Mouse (Mus musculus) WW6 (cell line): ENCODE data around the gene Ssh1.

ENCODE experiments used
- DNase-seq: peaks from one replicate; pipeline ENCODE4 v3.0.0-alpha.2; 2013; ENCODE audit warnings: low read depth, low spot score

Ssh1 gene

DNA sequence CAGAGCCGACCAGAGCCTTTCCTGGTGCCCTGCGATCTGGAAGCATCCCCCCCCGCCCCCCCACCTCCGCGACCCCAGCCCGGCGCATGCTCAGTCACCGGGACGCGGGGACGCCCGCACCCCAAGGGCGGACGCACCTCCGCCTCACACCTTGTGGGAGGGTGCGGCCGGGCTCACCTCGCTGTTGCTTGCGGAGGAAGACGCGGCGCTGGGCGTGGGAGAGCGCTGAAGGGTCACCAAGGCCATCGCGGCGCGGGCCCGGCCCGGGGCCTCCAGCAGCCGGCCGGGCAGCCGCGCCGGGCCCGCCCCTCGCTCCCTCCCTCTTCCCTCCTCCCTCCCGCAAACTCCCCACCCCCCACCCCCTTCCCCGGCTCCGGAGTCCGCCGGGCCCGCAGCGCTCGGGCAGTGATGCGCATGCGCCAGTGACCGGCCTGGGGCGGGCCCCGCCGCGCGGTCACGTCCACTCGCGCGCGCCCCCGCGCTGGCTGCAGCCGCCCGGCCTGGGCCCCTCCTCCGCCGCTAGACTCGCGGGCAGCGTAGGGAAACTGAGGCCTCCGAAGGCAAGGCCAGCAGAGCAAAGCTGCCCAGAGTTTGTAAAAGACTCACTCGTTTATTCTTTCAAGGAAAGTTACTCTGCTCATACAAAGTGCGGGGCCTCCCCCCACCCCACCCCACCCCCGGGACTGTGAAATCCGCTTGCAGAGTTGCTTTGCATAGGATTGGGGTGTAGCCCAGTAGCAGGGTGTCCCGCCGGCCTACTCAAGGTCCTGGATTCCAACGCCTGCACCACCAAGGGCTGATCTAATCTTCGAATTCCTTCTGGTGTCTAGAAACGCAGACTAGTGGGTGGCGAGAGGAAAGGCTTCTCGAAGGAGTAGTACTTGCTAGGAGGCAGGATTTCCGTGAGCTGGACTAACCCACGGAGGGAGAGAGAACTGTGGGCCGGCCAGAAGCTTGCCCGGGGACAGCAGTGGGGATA lies at the start of gene Ssh1:
Ssh1 (minus strand) TSS at position 408 of the 979 bp plus-strand sequence.
- DNase-seq: no peak

DNA sequence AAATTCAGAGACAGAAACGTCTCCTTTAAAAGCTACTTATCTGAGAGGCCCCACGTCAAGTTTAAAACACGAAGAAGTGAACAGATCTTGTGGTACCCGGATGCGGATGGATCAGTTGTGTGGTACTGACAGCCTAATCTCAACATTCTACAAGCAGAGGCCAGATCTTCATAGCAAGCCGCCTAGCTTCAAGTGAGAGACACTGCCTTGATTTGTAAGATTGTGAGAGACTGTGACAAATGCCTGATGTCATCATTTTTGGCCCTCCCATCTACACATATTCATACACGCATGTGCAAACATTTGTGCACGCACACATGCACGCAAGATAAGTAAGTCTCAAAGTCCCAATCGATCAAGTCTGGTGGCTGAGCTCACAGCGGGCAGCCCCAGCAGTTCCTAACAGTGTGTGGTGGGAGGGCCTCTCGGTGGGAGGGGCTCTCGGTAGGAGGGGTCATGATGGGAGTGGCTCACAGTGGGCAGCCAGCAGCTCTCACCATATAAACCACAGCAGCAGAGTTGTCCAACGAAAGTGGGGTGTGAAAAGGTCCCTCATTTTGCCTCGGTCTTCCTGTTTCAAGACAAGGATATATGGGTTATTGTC lies 47.7 kb upstream of the Ssh1 start:
- no peak for DNase-seq

DNA sequence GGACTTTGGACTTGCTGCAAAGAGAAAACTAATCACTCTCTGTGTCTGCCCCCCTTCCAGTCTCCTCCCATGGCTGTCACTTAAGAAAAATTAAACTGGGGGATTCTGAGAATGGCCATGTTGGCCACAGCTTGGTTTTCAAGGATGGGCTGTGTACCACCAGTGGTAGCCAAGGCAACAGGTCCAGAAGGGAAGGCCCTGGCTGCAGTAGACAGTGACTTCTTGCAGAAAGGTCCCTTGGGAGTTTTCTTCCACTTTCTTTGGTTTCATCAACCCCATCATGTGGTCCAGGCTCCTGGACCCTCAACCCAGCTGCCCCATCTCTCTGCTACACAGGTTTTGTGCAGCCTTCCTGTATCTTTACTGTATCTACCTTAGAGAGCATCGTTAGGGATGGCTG lies 47.2 kb upstream of the Ssh1 start:
- DNase-seq: no peak

DNA sequence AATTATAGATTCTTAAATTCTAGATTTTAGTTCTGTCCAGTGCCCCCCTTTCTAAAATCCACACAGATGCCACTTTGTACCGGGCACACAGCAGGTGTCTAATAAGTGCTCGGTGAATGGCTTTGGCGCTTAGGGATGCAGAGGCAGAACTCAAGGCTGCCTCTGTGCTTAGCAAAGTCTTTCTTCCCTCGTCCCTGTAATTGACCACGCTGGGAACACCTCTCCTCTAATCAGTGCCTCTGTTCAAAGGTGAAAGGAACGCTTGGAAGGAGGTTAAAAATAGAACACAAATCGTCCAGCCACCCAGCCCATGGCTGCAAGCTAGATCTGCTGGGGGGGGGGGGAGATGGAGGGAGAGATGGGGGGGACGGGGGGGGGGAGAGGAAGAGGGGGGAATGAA lies 46.8 kb upstream of the Ssh1 start:
- DNase-seq: no peak

DNA sequence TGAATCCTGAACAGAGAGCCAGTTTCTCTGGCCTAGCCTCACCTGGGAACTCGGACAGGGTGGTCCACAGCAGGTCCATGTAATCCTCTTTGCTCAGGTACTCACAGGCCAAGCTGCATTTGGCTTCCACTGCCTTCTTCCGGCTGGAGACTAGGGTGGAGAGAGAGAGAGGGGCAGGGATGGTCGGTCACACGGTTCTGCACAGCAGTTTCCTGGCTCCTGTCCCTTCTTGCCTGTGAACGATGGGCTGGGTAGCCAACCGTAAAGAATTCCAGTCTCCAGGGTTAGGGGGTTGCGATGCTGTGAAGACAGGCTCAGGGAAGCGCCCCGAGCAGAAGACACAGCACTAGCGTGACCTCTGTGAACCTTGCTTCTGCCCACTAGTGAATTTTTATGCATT lies 41.4 kb upstream of the Ssh1 start:
- no peak for DNase-seq

DNA sequence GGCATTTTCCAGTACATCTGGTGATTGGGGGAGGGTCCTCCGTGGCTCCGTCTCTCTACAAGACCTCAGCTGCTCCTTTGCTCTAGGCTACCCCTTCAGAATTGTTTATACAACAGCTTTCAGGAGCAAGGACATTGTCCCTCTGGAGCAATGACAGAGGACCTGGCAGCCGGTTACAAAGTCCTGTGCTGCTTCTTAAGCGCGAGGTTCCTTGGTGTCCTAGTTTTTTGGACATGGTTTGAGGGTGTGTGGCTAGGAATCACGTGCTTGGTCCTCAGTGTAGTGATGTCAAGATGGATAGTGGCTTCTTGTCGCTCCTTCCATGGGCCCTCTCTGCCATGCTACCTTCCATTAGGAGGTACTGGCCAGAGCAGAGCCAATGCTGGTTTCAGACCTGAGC lies 40.7 kb upstream of the Ssh1 start:
- DNase-seq: no peak

DNA sequence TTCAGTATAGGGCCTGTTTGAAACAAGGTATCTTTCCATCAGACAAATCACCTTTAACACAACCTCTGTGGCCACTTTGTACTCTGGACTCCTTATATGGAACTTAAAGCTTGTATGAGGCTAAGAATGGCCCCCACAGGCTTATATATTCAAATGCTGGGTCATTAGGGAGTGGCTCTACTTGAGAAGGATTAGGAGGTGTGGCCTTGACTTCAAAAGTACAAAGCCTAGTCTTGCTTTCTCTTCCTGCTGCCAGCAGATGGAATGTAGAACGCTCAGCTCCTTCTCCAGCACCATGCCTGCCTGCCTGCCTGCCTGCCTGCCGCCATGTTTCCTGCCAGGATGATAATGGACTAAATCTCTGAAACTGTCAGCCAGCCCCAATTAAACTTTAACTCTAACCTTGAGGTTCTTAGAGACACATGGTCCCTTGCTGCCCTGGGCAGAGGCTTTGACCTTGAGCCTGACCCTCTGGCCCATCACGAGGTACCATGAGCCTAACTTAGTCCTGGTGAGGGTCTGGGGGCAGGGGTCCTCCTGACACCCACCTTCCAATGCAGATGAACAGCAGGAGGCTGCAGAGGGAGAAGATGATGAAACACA lies 38.6 kb upstream of the Ssh1 start:
- DNase-seq: no peak

DNA sequence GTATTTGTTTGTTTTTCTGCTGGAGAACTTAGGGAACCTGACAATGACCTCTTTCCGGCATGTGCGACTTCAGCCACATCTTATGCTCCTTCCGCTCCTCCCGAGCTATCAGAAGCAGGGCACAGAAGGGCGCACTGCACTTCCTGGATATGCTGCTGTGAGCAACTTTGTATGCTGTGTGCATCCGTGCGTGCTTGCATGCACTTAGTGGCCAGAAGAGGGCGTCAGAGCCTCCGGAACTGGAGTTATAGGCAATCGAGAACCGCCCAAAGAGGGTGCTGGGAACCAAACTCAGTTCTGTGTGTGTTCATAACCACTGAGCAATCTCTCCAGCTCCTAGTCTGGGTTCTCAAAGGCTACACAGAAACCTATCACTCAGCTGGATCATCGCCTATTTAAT lies 37.0 kb upstream of the Ssh1 start:
- DNase-seq: no peak

DNA sequence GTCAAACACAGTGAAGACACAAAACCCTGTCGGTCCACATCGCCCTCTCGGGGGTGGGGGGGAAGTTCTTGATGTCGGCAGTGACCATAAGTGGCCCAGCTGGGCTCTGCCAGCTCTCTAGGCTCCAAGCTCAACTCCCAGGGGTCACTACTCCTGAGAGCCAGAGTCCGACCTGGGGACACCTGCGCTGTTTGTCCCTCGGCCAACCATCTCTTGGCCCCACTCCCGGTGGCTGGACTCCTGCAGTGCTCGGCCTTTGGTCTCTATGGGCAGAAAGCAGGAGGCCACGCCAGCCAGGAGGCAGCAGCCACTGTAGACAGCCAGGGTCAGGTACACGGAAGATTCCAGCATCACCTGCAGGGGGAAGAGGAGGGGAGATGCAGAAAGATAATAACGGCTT lies 34.4 kb upstream of the Ssh1 start:
- DNase-seq: no peak

DNA sequence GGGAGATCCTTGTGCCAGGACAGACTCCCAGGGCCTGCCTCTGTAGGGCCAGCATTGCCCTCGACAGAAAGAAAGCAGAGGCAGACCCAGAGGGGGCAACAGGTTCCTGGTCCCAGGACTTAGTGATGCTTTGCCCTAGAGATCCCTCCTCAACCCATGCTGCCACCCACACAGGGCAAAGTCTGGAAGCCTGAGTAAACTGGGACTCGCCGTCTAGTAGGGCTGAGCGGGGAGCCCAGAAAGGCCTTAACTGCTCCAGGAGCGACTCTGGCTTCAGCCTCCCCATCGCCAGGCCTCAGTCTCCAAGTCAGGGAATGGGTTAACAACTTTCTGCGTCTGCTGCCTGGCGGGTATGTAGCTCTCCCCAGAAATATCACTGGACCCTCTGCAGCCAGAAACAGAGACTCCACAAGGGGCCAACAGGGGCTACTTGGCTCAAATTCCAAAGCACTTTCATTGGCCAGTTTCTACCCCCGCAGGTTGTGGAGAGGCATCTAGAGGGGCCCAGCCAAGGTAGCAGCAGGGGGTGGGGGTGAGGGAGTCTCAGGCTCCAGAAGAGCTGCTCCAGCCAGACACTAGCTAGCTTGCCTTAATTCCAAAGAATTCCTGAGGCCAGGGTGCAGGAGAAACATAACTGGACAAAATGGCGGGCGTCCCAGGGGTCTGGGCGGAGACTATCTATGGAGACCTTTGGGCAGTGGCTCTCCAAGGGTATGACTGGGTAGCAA lies 33.7 kb upstream of the Ssh1 start:
- no peak for DNase-seq

DNA sequence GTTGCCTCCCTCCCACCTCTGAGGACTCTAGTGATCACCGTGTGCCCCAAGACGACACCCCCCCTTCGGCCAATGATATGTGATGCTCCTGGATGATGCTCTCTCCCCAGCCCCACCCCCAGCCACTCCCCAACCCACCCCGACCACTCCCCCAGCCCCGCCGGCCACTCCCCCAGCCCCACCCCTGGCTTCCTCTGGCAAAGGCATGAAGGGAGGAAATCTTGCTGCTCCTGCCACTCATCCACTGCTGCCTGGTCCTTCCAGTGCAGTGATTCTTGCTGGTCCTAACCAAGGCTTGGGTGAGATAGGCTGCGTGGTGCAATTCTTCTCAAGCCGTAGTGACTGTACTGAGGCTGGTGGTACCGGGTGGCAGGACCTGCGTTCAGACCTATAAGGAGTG lies 31.2 kb upstream of the Ssh1 start:
- DNase-seq: no peak

DNA sequence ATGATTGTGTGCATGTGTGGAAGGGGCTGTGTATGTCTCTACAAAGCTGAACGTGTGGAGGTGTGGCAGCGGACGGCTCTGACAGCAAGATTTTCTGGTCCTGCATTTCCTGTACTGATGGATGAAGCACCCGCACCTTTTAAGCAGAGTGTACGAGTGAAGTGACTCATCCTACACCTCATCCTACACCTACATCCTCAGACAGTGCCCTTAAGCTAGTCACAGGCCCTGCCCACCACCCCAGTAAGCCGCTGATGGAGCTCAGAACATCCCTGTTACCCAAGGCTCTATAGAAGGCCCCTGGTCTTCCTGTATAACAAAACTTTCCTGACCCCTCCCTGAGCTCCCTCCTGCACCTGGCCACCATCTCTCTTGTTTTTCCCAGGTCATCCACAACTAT lies 30.7 kb upstream of the Ssh1 start:
- DNase-seq: no peak

DNA sequence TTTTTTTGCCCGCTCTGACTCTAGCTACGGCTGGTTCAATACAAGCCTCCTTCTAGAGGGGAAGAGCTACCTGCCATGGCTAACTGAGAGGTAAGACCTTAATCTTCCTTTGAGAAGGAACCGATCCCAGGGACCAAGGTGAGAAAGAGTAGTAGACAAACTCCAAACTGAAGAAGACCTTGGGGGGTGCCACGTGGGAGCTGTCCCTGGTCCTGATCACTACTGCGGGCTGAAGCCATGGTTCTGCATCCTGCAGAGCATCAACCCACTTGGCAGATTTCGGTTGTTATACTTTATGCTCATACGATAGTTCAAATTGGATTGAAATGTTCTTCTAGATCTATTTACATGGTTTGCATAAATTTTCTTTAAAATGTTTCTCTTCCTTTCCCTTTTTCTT lies 21.4 kb upstream of the Ssh1 start:
- DNase-seq: no peak

DNA sequence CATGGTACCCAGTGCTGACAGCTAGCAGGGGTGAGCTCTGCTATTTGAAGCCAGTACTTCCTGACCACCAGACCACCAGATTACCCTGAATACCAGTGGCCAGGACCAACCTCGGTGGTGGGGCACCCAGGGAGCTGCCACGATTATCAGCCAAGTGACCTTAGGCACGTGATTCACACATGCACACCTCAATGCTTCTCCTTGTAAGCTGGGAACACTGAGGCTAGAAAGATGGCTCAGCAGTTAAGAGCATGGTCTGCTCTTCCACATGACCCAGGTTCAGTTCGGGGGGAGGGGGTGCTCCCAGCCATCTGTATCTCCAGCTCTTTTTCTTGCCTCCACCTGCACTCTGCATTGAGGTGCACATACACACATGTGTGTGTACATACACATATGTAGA lies 15.4 kb upstream of the Ssh1 start:
- DNase-seq: no peak

DNA sequence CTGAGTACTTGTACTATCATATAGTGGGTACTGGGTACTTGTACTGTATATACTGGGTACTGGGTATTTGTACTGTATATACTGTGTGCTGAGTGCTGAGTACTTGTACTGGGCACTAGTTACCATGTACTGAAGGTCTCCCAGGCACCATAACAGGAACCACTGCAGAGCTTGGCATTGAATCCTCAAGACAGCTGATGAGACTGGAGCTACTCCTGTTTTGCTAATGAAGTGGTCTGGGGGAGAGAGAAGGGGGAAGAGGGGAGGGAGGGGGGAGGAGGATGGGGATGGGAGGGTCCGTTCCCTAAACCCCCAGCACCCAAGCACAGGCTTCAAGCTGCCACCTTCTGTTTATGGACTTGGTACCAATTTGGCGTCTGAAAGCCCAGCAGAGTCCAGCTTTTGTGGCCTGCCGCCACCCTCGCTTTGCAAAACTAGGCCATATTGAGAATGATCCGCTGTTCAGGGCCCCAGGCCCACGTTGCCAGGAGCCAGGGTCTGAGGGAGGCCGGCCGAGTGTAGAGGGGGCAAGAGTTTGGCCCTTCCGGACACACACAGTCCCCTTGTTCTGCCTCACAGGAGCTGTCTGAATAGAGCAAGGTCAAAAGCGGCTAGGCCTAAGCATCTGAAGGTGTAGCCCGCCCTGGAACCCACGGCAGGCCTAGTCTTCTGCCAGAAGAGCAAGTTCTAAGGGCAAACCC lies 14.2 kb upstream of the Ssh1 start:
- no peak for DNase-seq

DNA sequence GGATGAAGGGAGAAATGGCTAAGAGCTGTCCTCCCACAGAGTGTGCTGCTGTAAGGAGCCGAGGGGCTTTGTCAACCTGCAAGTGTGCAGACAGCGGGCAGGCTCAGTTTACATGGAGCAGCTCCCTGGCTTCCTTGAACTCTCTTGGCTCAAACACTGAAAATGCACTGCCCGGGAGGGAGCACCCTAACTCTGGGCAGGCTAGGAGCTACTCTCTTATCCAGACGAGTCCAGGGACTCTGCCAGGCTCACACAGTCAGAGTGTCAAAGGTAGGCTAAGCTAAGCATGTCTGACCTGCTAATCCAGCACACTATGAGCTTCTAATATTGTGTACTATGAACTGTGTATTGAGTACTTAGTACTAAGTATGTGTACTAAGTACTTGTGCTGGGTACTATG lies 13.3 kb upstream of the Ssh1 start:
- DNase-seq: no peak

DNA sequence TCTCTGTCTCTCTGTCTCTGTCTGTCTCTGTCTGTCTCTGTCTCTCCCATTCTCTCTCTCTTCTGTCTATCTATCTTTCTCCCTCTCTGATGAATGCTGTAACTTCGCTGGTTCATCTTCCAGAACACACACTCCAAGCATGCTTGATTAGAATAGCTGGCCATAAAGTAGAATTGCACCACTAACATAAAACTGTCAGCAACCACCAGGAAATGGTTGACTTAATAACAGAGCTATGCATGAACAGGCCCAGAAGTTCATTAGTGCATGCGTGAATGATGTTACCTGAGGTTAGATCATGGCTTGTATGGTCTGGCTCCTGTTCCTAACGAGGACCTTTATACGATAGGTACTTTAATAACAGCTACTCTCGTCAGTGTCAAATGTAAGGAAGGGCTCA lies 11.4 kb upstream of the Ssh1 start:
- DNase-seq: no peak

DNA sequence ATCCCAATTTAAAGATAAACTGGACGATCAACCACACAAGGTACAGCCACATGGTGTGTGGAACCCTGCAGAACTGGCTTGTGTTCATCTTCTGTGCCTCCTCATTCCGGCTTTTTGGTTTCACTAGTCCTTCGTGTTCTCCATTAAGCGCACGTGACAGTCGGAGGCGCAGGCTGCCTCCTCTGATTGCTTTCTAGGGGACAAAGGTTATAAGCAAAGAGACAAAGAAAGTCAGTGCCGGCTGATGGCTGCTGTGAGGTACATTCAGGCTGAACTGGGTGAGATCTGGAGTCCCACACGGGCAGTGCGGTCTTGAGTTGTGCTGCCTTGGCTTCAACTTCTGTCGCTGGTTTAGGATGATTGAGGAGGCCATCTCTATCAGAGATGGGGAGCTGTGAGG lies 10.9 kb upstream of the Ssh1 start:
- DNase-seq: no peak

DNA sequence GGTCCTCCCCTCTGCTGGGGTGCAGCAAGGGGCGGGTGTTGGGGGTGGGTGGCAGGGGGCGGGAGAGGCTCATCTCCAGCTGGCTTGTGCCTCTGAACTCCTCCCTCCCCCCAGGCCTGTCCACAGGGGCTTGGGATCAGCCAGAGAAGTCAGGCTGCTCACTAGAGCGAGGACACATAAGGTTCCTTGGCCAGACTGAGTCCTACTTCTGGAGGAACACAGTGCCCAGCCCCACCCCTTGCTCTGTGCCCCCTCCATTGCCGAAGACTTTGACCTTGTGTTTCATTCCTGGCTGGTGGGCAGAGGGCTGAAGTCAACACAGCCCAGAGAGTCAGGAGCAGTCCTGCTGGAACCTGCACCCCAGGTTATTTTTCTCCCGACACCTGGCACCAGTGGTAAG lies 9.8 kb upstream of the Ssh1 start, which contains the start of gene Dao:
Dao (plus strand) TSS at position 162 of the 400 bp plus-strand sequence.
- DNase-seq: no peak

DNA sequence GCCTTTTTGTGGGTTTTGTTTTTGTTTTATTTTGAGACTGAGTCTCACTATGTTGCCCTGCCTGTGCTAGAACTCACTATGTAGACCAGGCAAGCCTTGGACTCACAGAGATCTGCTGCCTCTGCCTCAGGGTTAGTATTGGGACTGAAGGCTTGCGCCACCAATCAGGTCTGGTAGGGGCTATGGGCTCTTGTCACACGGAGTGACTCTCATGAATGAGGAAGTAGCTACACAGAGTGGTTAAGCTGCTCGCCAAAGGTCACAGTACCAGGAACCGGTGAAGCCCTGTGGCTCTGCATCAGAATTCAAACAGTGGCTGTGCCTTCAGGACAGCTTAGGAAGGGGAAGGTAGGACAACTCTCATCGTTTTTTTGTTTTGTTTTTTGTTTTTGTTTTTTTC lies 5.7 kb upstream of the Ssh1 start:
- no peak for DNase-seq

DNA sequence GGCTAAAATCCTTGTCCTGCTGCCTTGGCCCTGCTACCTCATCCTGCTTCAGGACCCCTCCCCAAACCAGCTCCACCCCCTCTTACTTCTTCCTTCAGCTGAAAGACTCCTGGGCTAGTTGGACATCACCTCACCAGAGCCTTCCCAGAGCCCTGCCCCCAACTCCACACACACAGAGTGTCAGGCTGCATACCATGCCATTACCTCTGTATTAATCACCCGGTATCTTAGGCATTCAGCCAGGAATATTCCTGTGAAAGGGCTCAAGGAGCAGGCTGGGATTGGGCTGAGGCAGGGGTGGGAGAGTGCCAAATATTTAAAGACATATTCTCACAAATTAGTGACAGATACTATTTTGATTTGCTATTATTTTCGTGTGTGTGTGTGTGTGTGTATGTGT lies 2.8 kb upstream of the Ssh1 start:
- no peak for DNase-seq
